Mouse (Mus musculus) E14TG2a.4 (cell line): ENCODE results near the gene Cbs.

Source experiments
- CTCF ChIP-seq: conservative IDR thresholded peaks from 2 replicates; pipeline ENCODE4 v1.5.1; 2014; ENCODE audit warnings: low read length
- POU5F1 ChIP-seq: IDR thresholded peaks from 2 replicates; pipeline ENCODE4 v1.6.1; 2014; ENCODE audit warnings: low read length, borderline replicate concordance

- TF ChIP-seq CTCF (no peak), POU5F1 (no peak)
Measured at GRCm38 (mm10) chr17:31671698-31672097, 34.7 kb upstream of the Cbs start.
